Mouse (Mus musculus): ENCODE data around the gene Rbfox1. TPM values are rescaled to one million over a fixed set of nuclear protein-coding genes. Genes with fewer than 3 reads are reported as not detected.

Rbfox1 gene
- polyA plus RNA-seq, 1 experiment = 5.6 TPM

GRCm38 (mm10) chr16:7329196-7329595 lies 1444.0 kb downstream of the Rbfox1 start:
- Histone ChIP-seq H3K27ac (ENCODE audit: control insufficient read depth, insufficient read depth, low read length) (no peak overlapping the region), H3K36me3 (ENCODE audit: control insufficient read depth, insufficient read depth, low read length) (no peaks in the 10 kb centered on the region), H3K27me3 (ENCODE audit: control insufficient read depth, insufficient read depth, low read length) (no peaks in the 10 kb centered on the region), H3K4me1 (replicated peaks; ENCODE audit: control insufficient read depth, insufficient read depth, low read length) (no peaks in the 10 kb centered on the region), H3K4me3 (ENCODE audit: control insufficient read depth, insufficient read depth, low read length) (no peak overlapping the region)
- no peak for DNase-seq
- 87% methylated on average over 3 of the region's 3 CpGs for WGBS
- TF ChIP-seq CTCF (IDR thresholded peaks at IDR 0.05; ENCODE audit: borderline replicate concordance, control insufficient read depth, extremely low read depth, insufficient read depth, low read length, poor library complexity) = no peak
- TF ChIP-seq POLR2A (IDR thresholded peaks at IDR 0.05; ENCODE audit: control insufficient read depth, extremely low read depth, insufficient read depth, low read length, poor library complexity) = no peak

GRCm38 (mm10) chr16:7341186-7341585 lies 1456.0 kb downstream of the Rbfox1 start:
- Histone ChIP-seq H3K27me3 (ENCODE audit: control insufficient read depth, insufficient read depth, low read length) (no peaks in the 10 kb centered on the region), H3K4me1 (replicated peaks; ENCODE audit: control insufficient read depth, insufficient read depth, low read length) (no peaks in the 10 kb centered on the region), H3K36me3 (ENCODE audit: control insufficient read depth, insufficient read depth, low read length) (no peaks in the 10 kb centered on the region), H3K4me3 (ENCODE audit: control insufficient read depth, insufficient read depth, low read length) (no peak overlapping the region), H3K27ac (ENCODE audit: control insufficient read depth, insufficient read depth, low read length) (no peak overlapping the region)
- 68% methylated on average over 4 of the region's 4 CpGs for WGBS
- no peak for DNase-seq
- TF ChIP-seq POLR2A (IDR thresholded peaks at IDR 0.05; ENCODE audit: control insufficient read depth, extremely low read depth, insufficient read depth, low read length, poor library complexity) (no peak), CTCF (IDR thresholded peaks at IDR 0.05; ENCODE audit: borderline replicate concordance, control insufficient read depth, extremely low read depth, insufficient read depth, low read length, poor library complexity) (no peak)

GRCm38 (mm10) chr16:7345298-7345697 lies 1460.1 kb downstream of the Rbfox1 start:
- no peaks in the 10 kb centered on the region for H3K27me3 ChIP-seq (ENCODE audit: control insufficient read depth, insufficient read depth, low read length)
- no peaks in the 10 kb centered on the region for H3K36me3 ChIP-seq (ENCODE audit: control insufficient read depth, insufficient read depth, low read length)
- no peak overlapping the region for H3K27ac ChIP-seq (ENCODE audit: control insufficient read depth, insufficient read depth, low read length)
- H3K4me1 ChIP-seq (replicated peaks; ENCODE audit: control insufficient read depth, insufficient read depth, low read length) = no peaks in the 10 kb centered on the region
- H3K4me3 ChIP-seq (ENCODE audit: control insufficient read depth, insufficient read depth, low read length) = no peak overlapping the region
- WGBS = 65% methylated on average over 3 of the region's 3 CpGs
- no peak for TF ChIP-seq CTCF (IDR thresholded peaks at IDR 0.05; ENCODE audit: borderline replicate concordance, control insufficient read depth, extremely low read depth, insufficient read depth, low read length, poor library complexity)
- no peak for TF ChIP-seq POLR2A (IDR thresholded peaks at IDR 0.05; ENCODE audit: control insufficient read depth, extremely low read depth, insufficient read depth, low read length, poor library complexity)
- no peak for DNase-seq

GRCm38 (mm10) chr16:7346001-7346625 lies 1461.0 kb downstream of the Rbfox1 start:
- TF ChIP-seq POLR2A (IDR thresholded peaks at IDR 0.05; ENCODE audit: control insufficient read depth, extremely low read depth, insufficient read depth, low read length, poor library complexity) (no peak), CTCF (IDR thresholded peaks at IDR 0.05; ENCODE audit: borderline replicate concordance, control insufficient read depth, extremely low read depth, insufficient read depth, low read length, poor library complexity) (no peak)
- Histone ChIP-seq H3K4me1 (replicated peaks; ENCODE audit: control insufficient read depth, insufficient read depth, low read length) (no peaks in the 10 kb centered on the region), H3K27ac (ENCODE audit: control insufficient read depth, insufficient read depth, low read length) (no peak overlapping the region), H3K4me3 (ENCODE audit: control insufficient read depth, insufficient read depth, low read length) (no peak overlapping the region), H3K27me3 (ENCODE audit: control insufficient read depth, insufficient read depth, low read length) (no peaks in the 10 kb centered on the region), H3K36me3 (ENCODE audit: control insufficient read depth, insufficient read depth, low read length) (no peaks in the 10 kb centered on the region)
- WGBS = 79% methylated on average over 11 of the region's 11 CpGs
- no peak for DNase-seq

- no peaks in the 10 kb centered on the region for H3K4me1 ChIP-seq (replicated peaks; ENCODE audit: control insufficient read depth, insufficient read depth, low read length)
- H3K27ac ChIP-seq (ENCODE audit: control insufficient read depth, insufficient read depth, low read length) = no peak overlapping the region
- no peak overlapping the region for H3K4me3 ChIP-seq (ENCODE audit: control insufficient read depth, insufficient read depth, low read length)
- WGBS = 83% methylated on average over 7 of the region's 7 CpGs
- no peaks in the 10 kb centered on the region for H3K36me3 ChIP-seq (ENCODE audit: control insufficient read depth, insufficient read depth, low read length)
- no peak for DNase-seq
- TF ChIP-seq CTCF (IDR thresholded peaks at IDR 0.05; ENCODE audit: borderline replicate concordance, control insufficient read depth, extremely low read depth, insufficient read depth, low read length, poor library complexity) = no peak
- no peaks in the 10 kb centered on the region for H3K27me3 ChIP-seq (ENCODE audit: control insufficient read depth, insufficient read depth, low read length)
Observed at GRCm38 (mm10) chr16:7347522-7348165, 1462.5 kb downstream of the Rbfox1 start.

- no peak for DNase-seq
- Histone ChIP-seq H3K4me1 (replicated peaks; ENCODE audit: control insufficient read depth, insufficient read depth, low read length) (no peaks in the 10 kb centered on the region), H3K27me3 (ENCODE audit: control insufficient read depth, insufficient read depth, low read length) (no peaks in the 10 kb centered on the region), H3K27ac (ENCODE audit: control insufficient read depth, insufficient read depth, low read length) (no peak overlapping the region), H3K4me3 (ENCODE audit: control insufficient read depth, insufficient read depth, low read length) (no peak overlapping the region), H3K36me3 (ENCODE audit: control insufficient read depth, insufficient read depth, low read length) (no peaks in the 10 kb centered on the region)
- WGBS = 80% methylated on average over 16 of the region's 16 CpGs
- no peak for TF ChIP-seq CTCF (IDR thresholded peaks at IDR 0.05; ENCODE audit: borderline replicate concordance, control insufficient read depth, extremely low read depth, insufficient read depth, low read length, poor library complexity)
- TF ChIP-seq POLR2A (IDR thresholded peaks at IDR 0.05; ENCODE audit: control insufficient read depth, extremely low read depth, insufficient read depth, low read length, poor library complexity) = no peak
Observed at GRCm38 (mm10) chr16:7352808-7353207, 1467.7 kb downstream of the Rbfox1 start.

All from thymus, adult 2 months (tissue).